Mouse (Mus musculus) effector memory CD4-positive, alpha-beta T cell, adult 7 months (primary cell): ENCODE data around the gene Rpa2. TPM values are rescaled to one million over a fixed set of nuclear protein-coding genes. Genes with fewer than 3 reads are reported as not detected.

Experiments used
- polyA plus RNA-seq: library from polyadenylated mRNA; unstranded; fragments of 100-300 nt; shearing (Covaris generic); gene quantifications from one replicate; pipeline ENCODE4 v1.2.1, GENCODE M21; 2017

Gene Rpa2
- 264 TPM for polyA plus RNA-seq

DNA sequence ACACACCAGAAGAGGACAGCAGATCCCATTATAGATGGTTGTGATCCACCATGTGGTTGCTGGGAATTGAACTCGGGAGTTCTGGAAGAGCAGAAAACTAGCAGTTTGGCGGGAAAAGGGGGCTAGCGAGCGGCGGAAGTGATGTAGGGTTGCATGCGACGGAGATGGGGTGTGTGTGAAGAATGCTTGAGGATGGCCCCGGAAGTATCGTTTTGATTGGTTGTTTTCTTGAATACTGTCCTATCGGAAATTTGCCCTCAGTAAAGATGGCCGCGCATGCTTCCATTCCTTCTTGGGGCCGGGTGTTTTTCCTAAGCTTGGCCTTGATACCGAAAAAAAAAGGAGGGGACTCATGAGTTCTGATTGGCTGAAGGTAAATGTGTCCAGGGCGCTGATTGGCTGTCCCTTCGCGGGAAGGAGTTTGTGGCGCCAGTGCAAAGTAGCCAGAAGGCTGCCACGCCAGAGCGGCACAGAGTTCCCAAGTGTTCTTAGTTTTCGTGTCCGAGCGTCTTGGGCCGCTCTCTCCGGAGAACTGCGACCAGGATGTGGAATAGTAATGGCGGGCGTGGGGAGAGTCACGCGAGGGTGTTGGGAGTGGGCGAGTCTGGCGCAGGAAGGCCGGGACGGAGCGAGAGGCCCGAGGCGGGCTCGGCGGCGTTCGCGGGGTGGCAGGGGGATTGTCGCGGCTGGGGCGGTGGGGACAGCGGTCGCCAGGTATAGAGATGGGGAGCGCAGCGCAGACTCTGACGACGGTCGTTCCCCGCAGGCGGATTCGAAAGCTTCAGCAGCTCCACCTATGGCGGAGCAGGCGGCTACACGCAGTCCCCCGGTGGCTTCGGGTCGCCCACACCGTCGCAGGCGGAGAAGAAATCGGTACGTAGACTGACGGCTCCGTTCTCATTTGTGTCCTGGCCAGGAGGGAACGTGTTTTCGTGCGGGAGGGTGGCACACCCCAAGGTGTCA is at the start of gene Rpa2:
Gene Rpa2 (plus strand): TSS at position 419 of the 963 bp plus-strand sequence.

DNA sequence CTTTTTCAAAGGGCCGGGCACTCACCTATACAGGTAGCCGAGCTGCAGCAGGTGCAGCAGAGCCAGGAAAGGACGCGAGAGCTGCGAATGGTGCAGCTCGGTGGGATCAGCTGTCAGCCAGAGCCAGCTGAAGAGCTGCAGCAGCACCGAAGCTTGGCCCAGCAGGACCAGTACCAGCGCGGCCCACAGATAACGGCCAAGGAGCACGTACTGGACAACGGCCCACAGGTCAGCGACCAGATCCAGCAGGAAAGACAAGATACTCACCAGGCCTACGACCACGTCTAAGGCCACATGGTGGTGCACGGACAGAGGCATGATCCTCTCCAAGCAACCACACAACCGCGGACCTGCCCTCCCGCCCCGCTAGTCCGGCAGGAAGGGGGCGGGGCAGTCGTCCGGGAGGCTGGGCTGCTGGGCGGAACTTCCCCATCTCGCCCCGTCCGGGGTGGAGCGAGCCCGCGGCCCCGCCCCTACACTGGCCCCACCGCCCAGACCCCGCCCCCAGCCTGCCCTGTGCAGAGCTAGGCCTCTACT is 35.9 kb upstream of the Rpa2 start, which contains the start of gene Xkr8:
Gene Xkr8 (minus strand): TSS at position 399 of the 537 bp plus-strand sequence.

DNA sequence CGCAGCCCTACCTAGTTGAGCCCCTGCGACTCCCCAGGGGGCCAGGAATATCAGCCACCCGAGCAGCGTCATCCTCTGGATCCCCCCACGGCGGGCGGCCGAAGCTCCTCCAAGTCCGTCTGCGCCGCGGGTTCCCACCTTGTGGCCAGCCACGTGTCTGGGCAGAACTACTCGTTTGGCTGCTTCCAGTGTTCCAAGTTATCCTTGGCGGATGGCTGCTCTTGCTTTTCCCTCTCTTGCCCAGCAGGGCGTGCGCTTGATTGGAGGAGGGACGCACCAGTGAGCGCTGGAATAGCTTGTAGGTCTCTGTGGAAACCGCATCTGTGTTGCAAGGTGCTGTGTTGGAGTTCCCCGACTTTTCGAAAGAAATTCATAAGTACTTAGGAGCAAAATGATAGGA is 11.2 kb upstream of the Rpa2 start, which contains the start of gene Smpdl3b:
Gene Smpdl3b (minus strand): TSS at position 279 of the 400 bp plus-strand sequence.

DNA sequence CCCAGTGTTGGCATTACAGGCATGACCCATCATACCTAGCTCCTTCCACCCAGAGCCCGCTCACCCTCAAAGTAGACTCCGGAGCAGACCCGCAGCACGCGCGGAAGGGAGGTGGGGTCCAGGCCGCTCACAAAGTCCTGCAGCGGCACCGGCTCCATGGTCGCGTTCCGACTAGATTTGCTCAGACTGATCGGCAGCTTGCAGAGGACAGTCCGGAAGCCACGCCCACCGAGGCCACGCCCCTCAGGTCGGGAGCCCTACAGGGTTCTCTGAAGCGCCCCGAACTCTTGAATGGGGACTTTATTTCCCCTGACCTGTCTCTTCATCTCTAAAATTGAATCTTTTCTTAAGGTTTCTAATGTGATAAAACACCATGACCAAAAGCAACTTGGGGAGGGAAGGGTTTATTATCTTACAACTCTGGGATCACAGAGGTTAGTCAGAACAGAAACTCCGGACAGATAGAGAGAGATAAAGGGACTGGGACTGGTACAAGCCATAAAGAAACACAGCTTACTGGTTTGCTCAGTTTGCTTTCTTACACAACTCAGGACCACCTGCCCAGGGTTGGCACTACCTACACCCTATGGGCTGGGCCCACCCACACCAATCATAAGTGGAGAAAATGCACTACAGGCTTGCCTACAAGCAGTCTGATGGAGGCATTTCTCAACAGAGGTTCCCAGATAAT is 28.2 kb downstream of the Rpa2 start, which contains the start of gene Themis2:
Gene Themis2 (minus strand): TSS at position 192 of the 691 bp plus-strand sequence.

Other genes with a start within 250 kb of the Rpa2 start
- 97.0 TPM for gene Atpif1, start 234.7 kb upstream of the Rpa2 start, polyA plus RNA-seq
- 234 TPM for gene Dnajc8, start 232.8 kb upstream of the Rpa2 start, polyA plus RNA-seq
- gene Ptafr, start 204.3 kb upstream of the Rpa2 start, polyA plus RNA-seq, result not detected
- gene Eya3, start 129.3 kb upstream of the Rpa2 start, polyA plus RNA-seq, result 39.0 TPM
- 2.5 TPM for gene Xkr8, start 35.8 kb upstream of the Rpa2 start, polyA plus RNA-seq
- gene Smpdl3b, start 11.1 kb upstream of the Rpa2 start, polyA plus RNA-seq, result 14.2 TPM
- 4.6 TPM for gene Themis2, start 28.1 kb downstream of the Rpa2 start, polyA plus RNA-seq
- 34.4 TPM for gene Ppp1r8, start 74.8 kb downstream of the Rpa2 start, polyA plus RNA-seq
- 22.9 TPM for gene Stx12, start 116.2 kb downstream of the Rpa2 start, polyA plus RNA-seq
- gene Fam76a, start 154.2 kb downstream of the Rpa2 start, polyA plus RNA-seq, result 51.9 TPM
- gene Fgr, start 205.8 kb downstream of the Rpa2 start, polyA plus RNA-seq, result 0.94 TPM
- 4.0 TPM for gene Ahdc1, start 242.9 kb downstream of the Rpa2 start, polyA plus RNA-seq